Mouse (Mus musculus): ENCODE data around the gene Aldh3b3.

Aldh3b3 gene

GRCm38 (mm10) chr19:3975866-3976265 is 17.4 kb downstream of the Aldh3b3 start:
- no peak for DNase-seq

- peak; percentile 76 for DNase-seq
These were observed 21.9 kb downstream of the Aldh3b3 start for GRCm38 (mm10) chr19:3980309-3980708.

- no peak for DNase-seq
These were observed 22.5 kb downstream of the Aldh3b3 start for GRCm38 (mm10) chr19:3980917-3981316.

- no peak for DNase-seq
These were observed 25.2 kb downstream of the Aldh3b3 start for GRCm38 (mm10) chr19:3983527-3984200.

GRCm38 (mm10) chr19:3985261-3985681 is 26.8 kb downstream of the Aldh3b3 start:
- DNase-seq: no peak

GRCm38 (mm10) chr19:3986334-3986733 is 27.9 kb downstream of the Aldh3b3 start, which contains the start of gene Acy3:
Gene Acy3 (plus strand): TSS chr19:3986570.
- DNase-seq: peak; percentile 55

GRCm38 (mm10) chr19:3988066-3988465 is 29.6 kb downstream of the Aldh3b3 start:
- DNase-seq: no peak

- no peak for DNase-seq
These were observed 30.3 kb downstream of the Aldh3b3 start for GRCm38 (mm10) chr19:3988750-3989149.

- DNase-seq: no peak
These were observed 32.4 kb downstream of the Aldh3b3 start for GRCm38 (mm10) chr19:3990804-3991203.

- DNase-seq: no peak
These were observed 33.1 kb downstream of the Aldh3b3 start for GRCm38 (mm10) chr19:3991562-3991961.

GRCm38 (mm10) chr19:3991966-3992365 is 33.5 kb downstream of the Aldh3b3 start:
- DNase-seq: no peak

- DNase-seq: no peak
These were observed 34.0 kb downstream of the Aldh3b3 start, which contains the start of gene Tbx10 for GRCm38 (mm10) chr19:3992416-3992815. Gene Tbx10 (plus strand): TSS chr19:3992752.

- DNase-seq: no peak
These were observed 36.5 kb downstream of the Aldh3b3 start for GRCm38 (mm10) chr19:3994932-3995331.

- DNase-seq: no peak
These were observed 37.1 kb downstream of the Aldh3b3 start for GRCm38 (mm10) chr19:3995505-3995904.

GRCm38 (mm10) chr19:3996106-3996505 is 37.7 kb downstream of the Aldh3b3 start:
- no peak for DNase-seq

GRCm38 (mm10) chr19:3996747-3997146 is 38.3 kb downstream of the Aldh3b3 start:
- DNase-seq: no peak

- DNase-seq: no peak
These were observed 38.8 kb downstream of the Aldh3b3 start for GRCm38 (mm10) chr19:3997231-3997630.

- DNase-seq: no peak
These were observed 39.9 kb downstream of the Aldh3b3 start for GRCm38 (mm10) chr19:3998335-3998734.

GRCm38 (mm10) chr19:3999121-3999730 is 40.8 kb downstream of the Aldh3b3 start:
- DNase-seq: no peak

GRCm38 (mm10) chr19:4000119-4000900 is 41.9 kb downstream of the Aldh3b3 start, which contains the start of the genes Nudt8 and Gm49405:
Gene Nudt8 (plus strand): TSS chr19:4000580.
Gene Gm49405 (plus strand): TSS chr19:4000626.
- DNase-seq: peak; percentile 93

- DNase-seq: no peak
These were observed 42.6 kb downstream of the Aldh3b3 start for GRCm38 (mm10) chr19:4000949-4001525.

- no peak for DNase-seq
These were observed 43.3 kb downstream of the Aldh3b3 start for GRCm38 (mm10) chr19:4001752-4002151.

- no peak for DNase-seq
These were observed 44.7 kb downstream of the Aldh3b3 start, which contains the start of gene Doc2g for GRCm38 (mm10) chr19:4003112-4003511. Gene Doc2g (plus strand): TSS chr19:4003313.
